Mouse (Mus musculus): ENCODE measurements around the gene Nsun2. TPM values are rescaled to one million over a fixed set of nuclear protein-coding genes. Genes with fewer than 3 reads are reported as not detected.
A peak's percentile ranks its signal among the peaks of the same experiment; 100 is the strongest.
"Not testable (repeated sequence)": the region's sequence is repeated elsewhere in the genome, so short reads cannot be mapped to it uniquely, and the experiment has no call there.

Gene Nsun2
- polyA plus RNA-seq, 1 experiment = 18.9 TPM

DNA sequence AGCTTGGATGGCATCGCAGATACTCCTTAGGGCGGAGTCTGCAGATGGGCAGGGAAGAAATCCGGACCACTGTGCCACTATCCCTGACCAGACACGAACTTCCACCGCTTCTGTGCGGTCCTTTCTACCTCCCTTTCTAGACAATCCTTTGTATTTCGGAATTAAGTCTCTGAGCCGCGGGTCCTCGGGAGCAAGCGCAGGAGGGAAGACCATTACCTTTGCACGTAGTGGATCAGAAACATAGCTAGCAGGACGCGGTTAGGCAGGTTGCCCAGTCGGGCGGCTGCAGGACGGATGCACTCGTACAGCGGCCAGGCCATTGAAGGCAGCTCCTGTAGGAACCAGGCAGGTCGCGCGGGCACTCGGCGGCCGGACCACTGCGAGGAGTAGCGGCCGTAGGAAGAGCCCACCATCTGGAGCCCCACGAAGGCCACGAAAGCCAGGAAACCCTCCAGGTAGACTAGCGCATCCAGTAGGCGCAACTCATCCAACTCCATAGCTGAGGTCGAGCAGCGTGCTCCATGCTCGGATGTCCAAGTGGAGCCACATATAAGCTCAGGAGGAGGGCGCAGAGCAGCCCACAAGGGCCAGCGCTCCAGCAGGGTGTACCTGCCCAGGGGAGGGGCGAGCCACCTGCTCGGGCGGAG lies 77.3 kb downstream of the Nsun2 start:
- no peak overlapping the region for H3K27ac ChIP-seq (replicated peaks; ENCODE audit: low read depth, low read length)
- H3K4me1 ChIP-seq (ENCODE audit: control insufficient read depth, insufficient read depth, insufficient read length, low read length) = 0 out of 2 replicates have a peak, but pooled peaks cover 3% of the 10 kb centered on the region
- H3K4me3 ChIP-seq (ENCODE audit: insufficient read depth, low read depth, low read length) = peak overlapping the region; percentile 74

DNA sequence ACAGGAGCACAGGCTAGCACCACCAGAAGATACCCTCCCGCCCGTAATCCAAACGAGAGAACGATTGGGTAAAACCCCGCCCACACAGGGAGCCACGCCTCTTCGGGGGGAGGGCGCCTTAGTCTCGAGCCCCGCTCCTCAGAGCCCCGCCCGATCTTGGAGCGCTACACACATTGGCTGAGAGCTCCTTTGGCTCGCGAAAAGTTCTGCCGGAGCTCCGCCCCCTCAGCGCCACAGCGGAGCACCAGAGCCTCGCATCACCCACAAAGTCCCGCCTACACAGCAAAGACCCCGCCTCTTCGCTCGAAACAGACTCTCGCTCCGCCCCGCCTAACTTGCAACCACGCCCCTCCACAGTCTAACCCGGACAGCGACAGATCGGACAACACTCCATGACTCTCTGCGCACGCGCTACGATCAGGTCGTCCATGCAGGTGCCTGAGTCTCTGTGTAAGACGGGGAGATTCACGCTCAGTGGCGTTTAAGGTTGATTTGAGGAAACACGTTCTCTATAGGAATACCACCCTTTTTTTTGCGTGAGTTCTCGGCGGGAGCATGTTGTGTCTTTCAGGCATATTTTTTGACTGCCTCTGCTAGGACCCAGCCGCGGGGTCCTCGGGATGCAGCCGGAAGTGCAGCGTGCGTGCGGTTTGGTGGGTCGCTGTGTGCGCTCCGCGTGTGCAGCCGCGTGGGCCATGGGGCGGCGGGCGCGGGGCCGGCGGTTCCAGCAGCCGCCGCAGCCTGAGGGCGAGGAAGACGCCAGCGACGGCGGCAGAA lies 78.0 kb downstream of the Nsun2 start, which contains the start of gene Srd5a1:
Srd5a1 (minus strand) TSS at position 45 of the 777 bp plus-strand sequence.
- H3K4me3 ChIP-seq (ENCODE audit: insufficient read depth, low read depth, low read length) = peak within 1 kb of the TSS; percentile 76
- H3K27ac ChIP-seq (replicated peaks; ENCODE audit: low read depth, low read length) = peak within 1 kb of the TSS; percentile 97

DNA sequence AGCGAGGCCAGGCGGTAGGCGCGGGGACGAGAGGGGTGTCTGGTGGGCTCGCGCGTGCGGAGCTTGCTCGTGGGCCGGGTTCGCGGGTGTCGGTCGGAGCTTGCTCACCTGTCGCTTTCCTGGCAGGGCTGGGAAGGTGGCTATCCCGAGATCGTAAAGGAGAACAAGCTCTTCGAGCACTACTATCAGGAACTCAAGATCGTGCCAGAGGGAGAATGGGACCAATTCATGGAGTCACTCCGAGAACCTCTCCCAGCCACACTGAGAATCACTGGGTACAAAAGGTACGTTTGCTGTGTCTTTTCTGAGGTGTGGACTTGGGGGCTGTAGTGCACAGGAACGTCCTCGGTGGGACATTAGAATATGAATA lies 78.6 kb downstream of the Nsun2 start:
- H3K4me3 ChIP-seq (ENCODE audit: insufficient read depth, low read depth, low read length) = peak overlapping the region; percentile 76
- H3K4me1 ChIP-seq (ENCODE audit: control insufficient read depth, insufficient read depth, insufficient read length, low read length) = 0 out of 2 replicates have a peak, but pooled peaks cover 3% of the 10 kb centered on the region
- no peak overlapping the region for H3K27ac ChIP-seq (replicated peaks; ENCODE audit: low read depth, low read length)

More for the DNA sequence above, 78.0 kb downstream of the Nsun2 start, which contains the start of gene Srd5a1:
- H3K4me1 ChIP-seq (ENCODE audit: control insufficient read depth, insufficient read depth, insufficient read length, low read length) = 0 out of 2 replicates have a peak, but pooled peaks cover 3% of the 10 kb centered on the region

DNA sequence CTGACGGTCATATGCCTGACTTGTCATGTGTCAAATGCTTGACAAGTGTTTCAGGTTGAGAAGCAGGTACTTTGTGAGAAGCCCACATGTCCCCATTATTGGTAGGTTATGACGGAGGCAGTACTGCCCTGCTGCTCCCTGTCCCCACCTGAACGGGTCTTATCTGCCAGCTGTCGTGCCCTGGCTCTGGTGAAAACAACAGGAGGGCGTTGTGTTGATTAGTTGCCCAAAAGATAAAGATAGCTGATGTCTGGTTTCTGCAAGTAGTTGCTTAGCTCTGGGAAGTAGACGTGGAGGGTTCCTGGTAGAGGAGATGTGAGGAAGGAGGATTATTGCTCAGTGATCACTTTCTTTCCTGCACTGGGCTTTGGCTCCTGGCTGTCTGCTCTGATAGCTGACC lies 83.2 kb downstream of the Nsun2 start:
- no peak overlapping the region for H3K4me3 ChIP-seq (ENCODE audit: insufficient read depth, low read depth, low read length)
- no peak overlapping the region for H3K27ac ChIP-seq (replicated peaks; ENCODE audit: low read depth, low read length)
- H3K4me1 ChIP-seq (ENCODE audit: control insufficient read depth, insufficient read depth, insufficient read length, low read length) = no peaks in the 10 kb centered on the region

DNA sequence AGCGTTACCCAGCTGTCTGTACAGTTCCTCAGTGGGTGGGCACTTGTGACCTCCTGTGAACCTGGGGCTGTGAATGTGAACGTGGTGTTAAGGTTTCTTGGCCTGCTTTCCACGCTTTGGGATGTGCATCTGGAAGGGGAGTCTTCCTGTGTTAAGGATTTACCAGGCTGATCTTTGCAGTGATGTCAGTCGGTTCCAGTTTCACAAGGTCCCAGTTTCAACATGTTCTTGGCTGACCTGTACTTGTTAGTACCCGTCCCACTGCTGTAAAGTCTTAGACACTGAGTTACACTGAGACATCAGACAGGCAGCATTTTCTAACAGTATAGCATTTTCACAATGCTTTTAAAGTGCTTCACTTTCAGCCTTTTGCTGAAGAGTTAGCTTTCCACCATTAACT lies 90.3 kb downstream of the Nsun2 start:
- no peak overlapping the region for H3K4me3 ChIP-seq (ENCODE audit: insufficient read depth, low read depth, low read length)
- no peaks in the 10 kb centered on the region for H3K4me1 ChIP-seq (ENCODE audit: control insufficient read depth, insufficient read depth, insufficient read length, low read length)
- no peak overlapping the region for H3K27ac ChIP-seq (replicated peaks; ENCODE audit: low read depth, low read length)

DNA sequence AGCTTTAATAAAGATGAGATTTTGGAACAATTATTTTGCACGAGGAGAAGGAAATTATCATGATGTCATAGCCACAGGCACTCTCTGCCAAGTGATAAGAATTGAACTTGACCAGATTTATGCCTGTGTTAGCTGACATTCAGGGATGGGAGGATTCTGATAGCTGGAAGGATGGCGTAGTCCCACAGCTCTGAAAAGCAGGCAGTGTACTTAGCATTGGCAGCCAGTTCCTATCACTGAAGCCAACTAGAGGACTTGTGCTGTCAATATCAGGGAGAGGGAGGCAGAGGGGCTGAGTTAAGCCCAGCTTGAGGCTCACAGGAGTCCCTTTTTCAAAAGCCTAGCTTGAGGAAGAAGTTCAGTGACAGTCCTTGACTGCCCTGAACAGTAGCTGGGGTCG lies 91.0 kb downstream of the Nsun2 start:
- H3K4me3 ChIP-seq (ENCODE audit: insufficient read depth, low read depth, low read length) = no peak overlapping the region
- no peak overlapping the region for H3K27ac ChIP-seq (replicated peaks; ENCODE audit: low read depth, low read length)
- H3K4me1 ChIP-seq (ENCODE audit: control insufficient read depth, insufficient read depth, insufficient read length, low read length) = no peaks in the 10 kb centered on the region

DNA sequence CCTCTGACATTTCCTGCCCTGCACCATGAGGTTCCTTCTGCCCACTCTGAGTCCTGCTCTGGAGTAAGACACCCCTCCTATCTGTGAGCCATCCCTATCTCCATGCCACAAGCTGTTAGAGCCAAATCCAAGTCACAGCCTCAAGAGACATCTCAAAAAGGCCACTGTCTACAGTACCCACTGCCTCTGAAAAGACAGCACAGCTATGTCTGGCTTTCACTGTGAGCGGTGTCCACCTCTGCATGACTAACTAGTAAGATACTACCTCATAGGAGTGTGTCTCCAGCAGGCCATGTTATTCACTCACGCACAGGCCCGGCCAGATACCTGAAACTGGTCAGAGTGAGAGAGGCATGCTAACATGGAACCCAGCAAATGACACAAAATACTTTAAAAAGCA lies 94.4 kb downstream of the Nsun2 start:
- Histone ChIP-seq H3K4me1 (ENCODE audit: control insufficient read depth, insufficient read depth, insufficient read length, low read length) (no peaks in the 10 kb centered on the region), H3K27ac (replicated peaks; ENCODE audit: low read depth, low read length) (no peak overlapping the region), H3K4me3 (ENCODE audit: insufficient read depth, low read depth, low read length) (no peak overlapping the region)

DNA sequence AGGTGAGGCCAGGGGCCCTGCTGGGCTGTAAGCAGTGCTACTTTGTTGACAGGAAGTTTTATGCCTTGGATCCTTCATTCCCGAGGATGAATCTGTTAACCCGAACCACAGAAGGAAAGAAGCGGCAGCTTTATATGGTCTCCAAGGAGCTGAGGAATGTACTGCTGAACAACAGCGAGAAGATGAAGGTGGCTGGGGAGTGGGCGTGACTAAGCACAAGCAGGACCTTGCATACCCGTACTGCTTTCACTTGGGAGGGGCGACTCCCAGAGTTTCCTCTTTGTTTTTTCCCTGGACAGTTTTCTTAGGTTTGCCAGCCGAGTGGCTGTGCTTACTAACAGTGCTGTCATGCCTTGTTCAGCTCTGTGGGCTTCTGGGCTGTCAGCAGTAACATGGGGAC lies 97.0 kb downstream of the Nsun2 start:
- Histone ChIP-seq H3K4me3 (ENCODE audit: insufficient read depth, low read depth, low read length) (no peak overlapping the region), H3K27ac (replicated peaks; ENCODE audit: low read depth, low read length) (no peak overlapping the region), H3K4me1 (ENCODE audit: control insufficient read depth, insufficient read depth, insufficient read length, low read length) (no peaks in the 10 kb centered on the region)

DNA sequence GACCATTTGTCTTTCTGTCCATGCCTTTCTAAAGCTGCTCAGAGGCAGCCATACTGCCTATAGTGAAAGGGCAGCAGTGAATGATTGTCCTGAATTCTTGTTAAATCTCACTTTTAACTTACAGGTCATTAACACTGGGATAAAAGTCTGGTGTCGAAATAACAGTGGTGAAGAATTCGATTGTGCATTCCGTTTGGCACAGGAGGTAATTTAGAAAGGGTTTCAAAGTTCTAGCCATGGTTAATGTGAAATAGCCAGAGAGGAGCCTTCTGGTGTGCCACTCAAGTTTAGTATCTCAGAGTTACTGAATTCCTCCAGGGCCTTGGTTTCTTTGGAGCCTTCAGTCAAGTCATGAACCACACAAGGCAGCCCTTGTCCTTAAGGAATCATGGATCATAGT lies 97.6 kb downstream of the Nsun2 start:
- Histone ChIP-seq H3K4me3 (ENCODE audit: insufficient read depth, low read depth, low read length) (no peak overlapping the region), H3K27ac (replicated peaks; ENCODE audit: low read depth, low read length) (no peak overlapping the region), H3K4me1 (ENCODE audit: control insufficient read depth, insufficient read depth, insufficient read length, low read length) (no peaks in the 10 kb centered on the region)

DNA sequence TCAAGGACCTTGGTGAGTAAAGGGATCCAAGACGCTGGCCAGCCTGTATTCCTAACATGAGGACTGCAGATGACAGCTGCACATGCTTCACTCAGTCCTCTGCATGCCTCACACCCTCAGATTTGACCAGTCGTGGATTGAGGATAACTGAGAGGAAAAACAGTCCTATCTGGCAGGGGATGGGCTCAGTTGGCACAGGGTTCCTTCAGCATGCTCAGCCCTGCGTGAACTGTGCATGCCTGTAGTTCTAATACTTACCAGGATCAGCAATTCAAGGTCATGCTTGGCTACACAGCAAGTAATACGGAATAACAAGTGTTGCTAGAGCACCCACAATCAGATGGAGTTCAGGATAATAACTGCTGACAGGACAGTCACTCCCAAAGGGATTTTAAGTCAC lies 98.1 kb downstream of the Nsun2 start:
- H3K27ac ChIP-seq (replicated peaks; ENCODE audit: low read depth, low read length) = no peak overlapping the region
- no peak overlapping the region for H3K4me3 ChIP-seq (ENCODE audit: insufficient read depth, low read depth, low read length)
- H3K4me1 ChIP-seq (ENCODE audit: control insufficient read depth, insufficient read depth, insufficient read length, low read length) = no peaks in the 10 kb centered on the region

DNA sequence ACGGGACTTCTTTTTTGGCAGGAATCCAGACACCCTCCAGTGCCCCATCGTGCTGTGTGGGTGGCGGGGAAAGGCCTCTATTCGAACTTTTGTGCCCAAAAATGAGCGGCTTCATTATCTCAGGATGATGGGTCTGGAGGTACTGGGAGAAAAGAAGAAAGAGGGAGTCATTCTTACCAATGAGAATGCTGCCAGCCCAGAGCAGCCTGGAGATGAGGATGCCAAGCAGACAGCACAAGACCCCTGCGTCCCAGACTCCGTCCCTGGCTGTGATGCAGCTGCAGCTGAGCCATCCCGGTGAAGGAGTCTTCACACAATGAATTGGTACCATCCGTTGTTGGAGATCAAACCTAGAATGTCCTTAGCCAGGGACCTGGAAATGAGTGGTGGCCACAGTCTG lies 100.0 kb downstream of the Nsun2 start:
- no peak overlapping the region for H3K4me3 ChIP-seq (ENCODE audit: insufficient read depth, low read depth, low read length)

DNA sequence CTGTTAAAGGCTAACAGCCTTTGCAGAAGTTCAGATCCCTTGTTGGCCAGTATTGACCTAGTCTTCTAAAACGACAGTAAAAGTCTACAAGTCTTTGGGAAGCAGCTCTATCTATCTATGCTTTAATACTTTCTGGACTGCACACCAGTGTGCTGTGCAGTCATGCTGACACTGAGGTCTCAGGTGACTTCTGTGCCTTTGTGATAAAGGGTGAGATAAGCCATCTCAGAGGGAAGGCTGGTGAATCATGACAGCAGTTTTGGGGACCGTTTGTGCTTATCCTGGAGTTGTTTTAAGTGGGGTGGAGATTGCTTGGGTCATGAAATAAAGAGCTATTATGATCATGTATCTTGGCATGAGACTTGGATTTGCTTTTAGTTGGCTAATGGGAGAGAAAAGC lies 100.4 kb downstream of the Nsun2 start:
- H3K27ac ChIP-seq (replicated peaks; ENCODE audit: low read depth, low read length) = no peak overlapping the region
- no peak overlapping the region for H3K4me3 ChIP-seq (ENCODE audit: insufficient read depth, low read depth, low read length)
- H3K4me1 ChIP-seq (ENCODE audit: control insufficient read depth, insufficient read depth, insufficient read length, low read length) = no peaks in the 10 kb centered on the region

More for the DNA sequence above, 100.0 kb downstream of the Nsun2 start:
- no peak overlapping the region for H3K27ac ChIP-seq (replicated peaks; ENCODE audit: low read depth, low read length)
- H3K4me1 ChIP-seq (ENCODE audit: control insufficient read depth, insufficient read depth, insufficient read length, low read length) = no peaks in the 10 kb centered on the region

DNA sequence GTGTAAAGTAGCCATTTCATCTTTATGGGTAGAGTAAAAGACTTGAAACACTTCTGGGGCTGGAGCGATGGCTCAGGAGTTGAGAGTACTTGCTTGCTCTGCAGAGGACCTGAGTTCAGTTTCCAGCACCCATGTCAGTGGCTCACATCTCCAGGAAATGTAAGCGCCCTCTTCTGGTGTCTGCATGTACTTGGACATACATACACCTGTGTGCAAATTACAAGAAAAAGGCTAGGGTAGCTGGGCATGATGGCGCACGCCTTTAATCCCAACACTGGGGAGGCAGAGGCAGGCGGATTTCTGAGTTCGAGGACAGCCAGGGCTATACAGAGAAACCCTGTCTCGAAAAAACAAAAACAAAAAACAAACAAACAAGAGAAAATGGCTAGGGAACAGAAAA lies 102.3 kb downstream of the Nsun2 start:
- H3K27ac ChIP-seq (replicated peaks; ENCODE audit: low read depth, low read length); H3K4me1 ChIP-seq (ENCODE audit: control insufficient read depth, insufficient read depth, insufficient read length, low read length); H3K4me3 ChIP-seq (ENCODE audit: insufficient read depth, low read depth, low read length): not testable (repeated sequence)

DNA sequence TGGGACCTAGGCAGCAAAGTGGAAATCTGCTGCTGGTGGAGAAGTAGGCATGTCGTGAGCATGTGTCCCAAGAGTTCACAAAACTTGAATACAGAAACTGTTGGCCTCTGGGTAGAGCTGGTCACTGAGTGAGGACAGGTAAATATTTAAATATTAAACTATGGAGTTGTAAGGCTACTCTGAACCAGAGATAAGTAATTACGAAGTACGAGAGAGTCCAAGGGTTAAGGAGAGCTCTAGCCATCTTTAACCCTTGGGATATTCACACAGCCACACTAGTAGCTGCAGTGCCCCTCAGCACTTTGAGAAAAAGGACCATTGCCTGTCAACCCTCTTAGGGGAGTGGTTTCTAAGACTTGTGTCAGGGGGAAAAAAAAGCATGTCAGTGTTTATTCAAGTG lies 102.8 kb downstream of the Nsun2 start:
- Histone ChIP-seq H3K4me1 (ENCODE audit: control insufficient read depth, insufficient read depth, insufficient read length, low read length) (no peaks in the 10 kb centered on the region), H3K27ac (replicated peaks; ENCODE audit: low read depth, low read length) (no peak overlapping the region), H3K4me3 (ENCODE audit: insufficient read depth, low read depth, low read length) (no peak overlapping the region)

DNA sequence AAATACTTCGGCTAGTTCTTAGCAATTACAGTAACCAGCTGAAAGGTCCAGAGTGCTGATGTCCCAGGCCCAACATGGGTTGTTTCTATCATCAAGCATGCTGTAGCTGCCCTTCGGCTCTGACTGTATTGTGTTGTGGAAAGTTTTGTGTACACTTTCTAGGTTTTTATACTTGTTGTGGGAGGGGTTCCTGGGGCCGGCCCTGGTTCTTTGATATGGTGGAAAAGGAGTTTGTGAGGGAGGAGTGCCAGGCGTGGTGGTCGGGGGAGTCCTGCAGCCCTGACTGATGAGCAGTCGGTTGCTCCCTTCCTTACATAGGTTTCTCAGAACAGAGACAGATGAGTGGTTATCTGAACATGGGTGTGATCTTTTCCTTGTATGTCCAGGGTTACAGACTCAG lies 103.3 kb downstream of the Nsun2 start:
- no peaks in the 10 kb centered on the region for H3K4me1 ChIP-seq (ENCODE audit: control insufficient read depth, insufficient read depth, insufficient read length, low read length)
- no peak overlapping the region for H3K27ac ChIP-seq (replicated peaks; ENCODE audit: low read depth, low read length)

DNA sequence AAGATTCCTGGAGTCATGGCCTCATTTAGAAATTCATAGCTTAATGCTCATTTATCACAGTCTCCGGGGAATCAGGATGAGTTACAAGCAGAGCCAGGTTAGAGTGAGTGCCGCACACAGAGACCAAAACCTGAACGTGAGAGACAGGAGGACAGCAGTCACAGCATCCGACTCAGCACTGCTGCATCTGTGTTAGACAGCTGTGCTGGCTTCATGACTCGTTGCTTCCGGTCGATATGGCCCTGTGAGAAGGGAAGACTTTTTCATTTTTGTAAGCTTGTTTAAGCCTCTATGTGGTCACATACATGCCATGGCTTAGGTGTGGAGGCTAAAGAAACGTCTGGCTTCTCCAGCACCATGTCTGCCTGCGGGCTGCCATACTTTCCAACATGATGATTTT lies 104.1 kb downstream of the Nsun2 start:
- Histone ChIP-seq H3K4me3 (ENCODE audit: insufficient read depth, low read depth, low read length) (no peak overlapping the region), H3K4me1 (ENCODE audit: control insufficient read depth, insufficient read depth, insufficient read length, low read length) (no peaks in the 10 kb centered on the region), H3K27ac (replicated peaks; ENCODE audit: low read depth, low read length) (no peak overlapping the region)

More for the DNA sequence above, 103.3 kb downstream of the Nsun2 start:
- no peak overlapping the region for H3K4me3 ChIP-seq (ENCODE audit: insufficient read depth, low read depth, low read length)
